Mouse (Mus musculus) embryonic facial prominence, embryonic 13.5 days (tissue): ENCODE measurements around the gene Tfrc. TPM values are rescaled to one million over a fixed set of nuclear protein-coding genes. Genes with fewer than 3 reads are reported as not detected.
A peak's percentile ranks its signal among the peaks of the same experiment; 100 is the strongest.

Experiments used
- ATAC-seq: fragments of 200-750 bp; cut with Nextera tagmentation; 2 replicates; pipeline ENCODE4 v1.8.0; 2017; ENCODE audit warnings: low read depth; ENCODE audit not compliant: insufficient number of reproducible peaks, insufficient read depth, low FRiP score, low TSS enrichment
- H3K27ac ChIP-seq: fragments of 300-500 bp; sonication (generic); 2 replicates; pipeline ENCODE4 v1.5.1; 2015; ENCODE audit warnings: moderate library complexity, mild to moderate bottlenecking, inconsistent platforms
- H3K27me3 ChIP-seq: fragments of 300-500 bp; sonication (generic); 2 replicates; pipeline ENCODE4 v1.6.1; 2015; ENCODE audit warnings: mild to moderate bottlenecking, inconsistent platforms
- H3K36me3 ChIP-seq: fragments of 300-500 bp; sonication (generic); 2 replicates; pipeline ENCODE4 v1.6.1; 2015; ENCODE audit warnings: mild to moderate bottlenecking, inconsistent platforms
- H3K4me1 ChIP-seq: fragments of 300-500 bp; sonication (generic); 2 replicates; pipeline ENCODE4 v1.6.1; 2015; ENCODE audit warnings: inconsistent platforms
- H3K4me2 ChIP-seq: fragments of 300-500 bp; sonication (generic); 2 replicates; pipeline ENCODE4 v1.6.1; 2015; ENCODE audit warnings: moderate library complexity, mild to moderate bottlenecking, inconsistent platforms
- H3K4me3 ChIP-seq: fragments of 300-500 bp; sonication (generic); 2 replicates; pipeline ENCODE4 v1.5.1; 2015; ENCODE audit warnings: mild to moderate bottlenecking, inconsistent platforms
- H3K9ac ChIP-seq: fragments of 300-500 bp; sonication (generic); 2 replicates; pipeline ENCODE4 v1.6.1; 2015; ENCODE audit warnings: mild to moderate bottlenecking, inconsistent platforms
- H3K9me3 ChIP-seq: fragments of 300-500 bp; sonication (generic); 2 replicates; pipeline ENCODE4 v1.6.1; 2016; ENCODE audit warnings: inconsistent platforms
- WGBS: fragments of 180-500 bp; shearing (Covaris S2); methylation state at CpG from one replicate; pipeline ENCODE4 v1.1.7; 2015; ENCODE audit warnings: mixed read lengths; 5-methylcytosine and 5-hydroxymethylcytosine counted together
- polyA plus RNA-seq: library from polyadenylated mRNA; unstranded; fragments of >200 nt; fragmentation: Nextera tagmentation; extraction: Ambion mirVana; gene quantifications from 2 replicates; pipeline ENCODE4 v1.2.1, GENCODE M21; 2015

The Tfrc gene
- polyA plus RNA-seq, 1 experiment from 2014 or later = 20.8 TPM

DNA sequence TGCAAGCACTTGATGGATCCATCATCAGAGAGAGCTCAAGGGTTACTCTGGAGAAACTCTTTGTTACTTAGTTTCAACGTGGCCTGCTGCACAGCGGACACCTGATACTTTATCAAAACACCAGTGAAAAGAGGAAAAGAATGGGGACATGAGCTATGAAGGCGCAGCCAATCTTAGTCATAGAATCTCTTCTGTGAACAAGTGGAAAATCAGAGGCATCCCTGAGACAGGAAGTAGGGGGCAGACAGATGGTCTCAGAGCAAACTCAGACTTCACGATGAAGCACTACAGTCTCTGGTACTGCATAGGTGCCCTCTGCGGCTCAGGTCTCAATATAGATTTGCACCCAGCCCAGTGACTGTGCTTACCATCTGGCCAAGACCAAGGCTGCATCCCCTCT is 14.0 kb upstream of the Tfrc start:
- H3K27me3 ChIP-seq = no peaks in the 10 kb centered on the region
- 59% methylated on average over 5 of the region's 5 CpGs for WGBS
- H3K4me1 ChIP-seq = peaks cover 3% of the 10 kb centered on the region; the same call in 1 of the 2 replicates

DNA sequence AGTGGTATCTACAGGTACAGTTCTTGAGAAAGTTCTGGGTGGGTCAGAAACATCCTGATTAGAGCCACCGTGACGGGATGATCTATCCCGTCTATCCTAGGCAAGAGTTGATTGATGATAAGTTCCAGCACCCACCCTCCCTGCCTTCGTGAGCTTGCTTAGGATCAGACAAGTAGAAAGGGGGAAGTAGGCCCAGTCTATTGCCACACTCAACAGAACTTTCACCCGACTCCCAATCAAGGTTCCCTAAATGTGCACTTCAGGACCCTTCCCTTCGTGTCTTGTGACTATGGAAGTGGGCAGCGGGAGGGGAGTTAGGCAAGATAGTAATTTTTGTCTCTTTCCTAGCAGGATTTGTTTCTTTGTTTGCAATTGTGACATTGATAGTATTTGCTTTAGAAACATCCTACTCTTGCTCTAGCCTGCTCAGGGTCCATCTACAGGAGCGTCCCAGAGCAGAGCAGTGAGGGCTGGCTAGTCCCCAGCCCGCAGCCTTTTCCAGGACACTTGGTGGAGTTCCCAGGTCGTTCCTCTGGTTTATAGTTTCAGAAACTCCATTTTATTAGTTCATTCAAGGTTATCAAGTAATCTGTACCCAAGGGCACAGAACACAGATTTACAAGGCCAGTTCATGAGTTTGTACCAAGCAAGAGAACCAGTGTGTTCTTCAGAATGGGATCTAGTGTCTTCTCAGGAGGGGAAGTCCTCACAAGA is 13.4 kb upstream of the Tfrc start:
- H3K4me1 ChIP-seq = peaks cover 3% of the 10 kb centered on the region; the same call in 1 of the 2 replicates
- no peak overlapping the region for H3K4me3 ChIP-seq
- WGBS = 86% methylated on average over 10 of the region's 10 CpGs
- H3K36me3 ChIP-seq = no peaks in the 10 kb centered on the region
- H3K9me3 ChIP-seq = no peaks in the 10 kb centered on the region
- ATAC-seq = no peak
- H3K27me3 ChIP-seq = no peaks in the 10 kb centered on the region
- H3K27ac ChIP-seq = no peak overlapping the region
- no peak overlapping the region for H3K4me2 ChIP-seq
- no peak overlapping the region for H3K9ac ChIP-seq

More for the DNA sequence above, 14.0 kb upstream of the Tfrc start:
- Histone ChIP-seq H3K4me3 (no peak overlapping the region), H3K36me3 (no peaks in the 10 kb centered on the region), H3K9ac (no peak overlapping the region), H3K9me3 (no peaks in the 10 kb centered on the region), H3K27ac (no peak overlapping the region), H3K4me2 (no peak overlapping the region)
- no peak for ATAC-seq

GRCm38 (mm10) chr16:32597909-32598381 is 10.8 kb upstream of the Tfrc start:
- WGBS = 41% methylated on average over 4 of the region's 4 CpGs
- Histone ChIP-seq H3K27ac (no peak overlapping the region), H3K4me3 (no peak overlapping the region), H3K4me2 (no peak overlapping the region), H3K9me3 (no peaks in the 10 kb centered on the region), H3K4me1 (peaks cover 3% of the 10 kb centered on the region; the same call in 1 of the 2 replicates), H3K27me3 (no peaks in the 10 kb centered on the region), H3K36me3 (no peaks in the 10 kb centered on the region), H3K9ac (no peak overlapping the region)
- no peak for ATAC-seq

DNA sequence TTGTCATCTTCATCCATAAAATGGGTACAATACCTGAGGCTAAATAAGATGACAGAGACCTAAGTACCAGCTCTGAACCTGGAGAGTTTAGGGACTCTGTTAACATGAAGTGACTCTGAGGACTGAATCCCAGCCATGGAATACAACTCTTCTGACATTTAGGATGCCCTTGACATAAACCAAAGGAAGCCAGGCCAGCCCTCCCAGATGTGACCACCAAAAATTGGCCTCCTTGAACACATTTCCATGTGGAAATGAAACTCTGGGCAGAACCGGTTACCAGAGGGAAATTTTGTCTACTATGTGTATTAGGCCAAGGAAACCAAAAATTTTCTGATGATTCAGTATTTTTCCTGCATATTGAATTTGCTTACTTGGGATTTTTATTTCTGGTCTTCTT is 9.6 kb upstream of the Tfrc start:
- H3K27me3 ChIP-seq = no peaks in the 10 kb centered on the region
- H3K36me3 ChIP-seq = no peaks in the 10 kb centered on the region
- H3K4me3 ChIP-seq = no peak overlapping the region
- H3K4me1 ChIP-seq = peaks cover 3% of the 10 kb centered on the region; the same call in 1 of the 2 replicates
- WGBS = 83% methylated on average over 1 of the region's 1 CpGs
- H3K9ac ChIP-seq = no peak overlapping the region
- H3K4me2 ChIP-seq = no peak overlapping the region
- H3K9me3 ChIP-seq = no peaks in the 10 kb centered on the region
- H3K27ac ChIP-seq = no peak overlapping the region
- no peak for ATAC-seq

DNA sequence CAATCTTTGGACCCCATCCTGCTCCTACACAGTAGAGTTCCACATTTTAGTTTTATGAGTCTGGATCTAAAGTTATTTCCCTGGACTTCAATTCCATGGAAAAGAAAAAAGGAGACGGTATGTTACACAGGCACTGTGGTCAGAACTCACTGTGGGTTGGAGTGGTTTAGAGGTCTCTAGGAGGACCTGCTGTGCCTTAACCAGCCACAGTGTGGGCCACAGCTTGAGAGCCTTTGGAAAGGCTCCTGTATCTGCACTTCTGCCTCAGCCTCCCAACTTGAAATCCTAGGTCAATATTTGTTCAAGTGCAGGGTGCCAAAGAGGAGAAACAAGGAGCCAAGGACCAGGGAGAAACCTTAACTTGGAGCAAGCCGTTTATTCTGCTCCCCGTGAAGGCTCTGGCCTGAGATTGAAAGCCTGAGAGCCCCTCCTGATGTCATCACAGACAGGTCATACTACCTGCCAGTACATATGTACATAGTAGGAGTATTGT is 6.5 kb upstream of the Tfrc start:
- Histone ChIP-seq H3K4me3 (no peak overlapping the region), H3K27me3 (no peaks in the 10 kb centered on the region), H3K9ac (no peak overlapping the region), H3K36me3 (no peaks in the 10 kb centered on the region), H3K27ac (no peak overlapping the region), H3K4me1 (peaks cover 3% of the 10 kb centered on the region; the same call in 1 of the 2 replicates), H3K4me2 (no peak overlapping the region), H3K9me3 (no peaks in the 10 kb centered on the region)
- WGBS = 73% methylated on average over 3 of the region's 3 CpGs
- no peak for ATAC-seq

DNA sequence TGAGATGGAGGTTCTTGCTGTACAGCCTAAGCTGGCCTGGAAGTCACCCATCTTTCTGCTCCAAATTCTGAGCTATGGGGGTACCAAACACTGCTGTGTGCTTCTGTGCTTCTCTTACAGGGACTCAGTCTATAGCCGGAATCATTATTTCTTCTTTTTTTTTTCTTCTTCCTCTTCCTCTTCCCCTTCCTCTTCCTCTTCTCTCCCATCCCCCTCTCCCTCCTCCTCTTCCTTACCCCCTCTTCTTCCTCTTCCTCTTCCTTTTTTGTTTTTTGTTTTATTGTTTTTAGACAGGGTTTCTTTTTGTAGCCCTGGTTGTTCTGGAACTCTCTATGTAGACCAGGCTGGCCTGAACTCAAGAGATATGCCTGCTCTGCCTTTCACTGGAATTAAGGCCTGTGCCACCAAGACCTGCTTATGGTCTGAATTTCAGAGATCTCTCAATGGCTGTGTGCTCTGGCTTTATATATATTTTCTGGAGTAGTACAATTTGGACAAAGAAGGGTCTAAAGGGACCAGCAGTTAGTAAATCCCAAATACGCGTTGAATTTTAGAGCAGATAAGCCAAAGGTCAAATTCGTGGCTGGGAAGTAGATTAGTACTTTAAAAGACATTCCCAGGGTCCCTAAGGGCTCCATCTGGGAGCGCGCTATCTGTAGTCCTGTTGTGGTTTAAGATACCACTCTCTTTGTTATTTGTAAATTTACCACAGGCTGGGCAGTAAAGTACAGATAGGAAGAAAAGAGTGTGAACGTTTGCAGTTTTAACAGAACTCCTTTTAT is 967 bp upstream of the Tfrc start:
- Histone ChIP-seq H3K27ac (no peak overlapping the region), H3K4me3 (0 out of 2 replicates have a peak overlapping the region, but pooled peaks have one; percentile 78)

GRCm38 (mm10) chr16:32608344-32608711 is 392 bp upstream of the Tfrc start:
- Histone ChIP-seq H3K4me2 (peak overlapping the region; percentile 89), H3K27me3 (no peaks in the 10 kb centered on the region), H3K9ac (0 out of 2 replicates have a peak overlapping the region, but pooled peaks have one; percentile 79), H3K27ac (peak overlapping the region; percentile 88), H3K36me3 (no peaks in the 10 kb centered on the region), H3K9me3 (no peaks in the 10 kb centered on the region), H3K4me3 (peak overlapping the region; percentile 78), H3K4me1 (no peaks in the 10 kb centered on the region)
- 11% methylated on average over 8 of the region's 8 CpGs for WGBS
- no peak for ATAC-seq

More for the DNA sequence above, 967 bp upstream of the Tfrc start:
- H3K36me3 ChIP-seq = no peaks in the 10 kb centered on the region
- ATAC-seq = no peak
- no peaks in the 10 kb centered on the region for H3K27me3 ChIP-seq
- H3K9ac ChIP-seq = no peak overlapping the region
- no peaks in the 10 kb centered on the region for H3K4me1 ChIP-seq
- no peaks in the 10 kb centered on the region for H3K9me3 ChIP-seq
- H3K4me2 ChIP-seq = peak overlapping the region; percentile 89
- WGBS = 65% methylated on average over 7 of the region's 7 CpGs

DNA sequence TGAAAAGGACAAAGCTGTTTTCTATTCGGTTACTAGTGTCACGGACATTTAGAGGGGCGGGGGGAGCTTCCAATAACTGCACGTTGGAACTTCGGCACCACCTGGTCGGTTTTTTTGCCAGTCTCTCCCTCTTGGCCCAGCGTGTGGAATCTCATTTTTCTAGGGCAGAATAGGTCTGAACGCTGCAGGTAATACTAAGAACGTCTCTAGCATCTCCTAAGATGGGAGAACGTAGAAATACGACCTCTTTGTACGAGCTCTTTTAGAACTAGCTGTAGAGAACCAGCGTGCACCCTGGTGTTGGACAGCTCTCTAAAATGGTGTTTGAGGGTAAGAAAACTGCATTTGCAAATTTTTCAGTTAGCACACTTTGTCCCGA is 670 bp downstream of the Tfrc start:
- WGBS = under 1% methylated on average over 14 of the region's 14 CpGs
- Histone ChIP-seq H3K9me3 (no peaks in the 10 kb centered on the region), H3K4me1 (no peaks in the 10 kb centered on the region), H3K36me3 (no peaks in the 10 kb centered on the region), H3K4me2 (peak overlapping the region; percentile 89), H3K27me3 (no peaks in the 10 kb centered on the region), H3K4me3 (peak overlapping the region; percentile 78), H3K9ac (peak overlapping the region; percentile 79), H3K27ac (peak overlapping the region; percentile 88)
- ATAC-seq = no peak; the same call in 1 of the 2 replicates

DNA sequence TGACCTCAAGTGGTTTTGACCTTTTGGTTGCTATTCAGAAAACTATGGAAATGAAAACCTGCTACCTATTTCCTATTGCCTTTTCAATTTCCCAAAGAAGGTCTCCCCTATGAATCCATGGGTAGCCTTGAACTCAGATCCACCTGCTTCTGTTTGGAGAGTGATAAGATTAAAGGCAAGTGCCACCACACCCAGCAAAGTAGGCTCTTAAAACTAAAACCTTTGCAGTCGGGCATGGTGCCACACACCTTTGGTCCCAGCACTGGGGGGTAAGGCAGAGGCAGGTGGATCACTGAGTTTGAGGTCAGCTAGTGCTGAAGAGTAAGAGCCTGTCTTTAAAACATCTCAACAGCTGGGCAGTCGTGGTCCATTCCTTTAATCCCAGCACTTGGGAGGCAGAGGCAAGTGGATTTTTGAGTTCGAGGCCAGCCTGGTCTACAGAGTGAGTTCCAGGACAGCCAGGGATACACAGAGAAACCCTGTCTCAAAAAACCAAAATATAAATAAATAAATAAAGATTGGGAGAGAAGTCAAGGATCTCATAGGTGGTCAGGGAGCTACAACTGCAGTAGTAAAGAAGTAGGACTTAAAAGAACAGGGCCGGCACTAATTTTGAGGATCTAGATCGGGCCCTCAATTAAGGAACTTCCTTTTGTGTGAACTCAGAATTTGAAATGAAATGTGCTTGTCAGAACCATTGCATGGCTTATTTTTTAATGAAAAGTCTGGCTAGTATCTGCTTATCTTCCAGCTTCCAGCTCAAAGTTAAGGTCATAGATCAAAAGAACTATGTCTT is 1.9 kb downstream of the Tfrc start:
- H3K4me2 ChIP-seq = peak overlapping the region; percentile 89; the same call in 1 of the 2 replicates
- WGBS = 78% methylated on average over 5 of the region's 5 CpGs
- no peaks in the 10 kb centered on the region for H3K9me3 ChIP-seq
- H3K36me3 ChIP-seq = peaks cover 8% of the 10 kb centered on the region
- H3K4me1 ChIP-seq = no peaks in the 10 kb centered on the region
- H3K9ac ChIP-seq = no peak overlapping the region
- no peak overlapping the region for H3K4me3 ChIP-seq
- H3K27me3 ChIP-seq = no peaks in the 10 kb centered on the region
- no peak overlapping the region for H3K27ac ChIP-seq
- no peak for ATAC-seq

DNA sequence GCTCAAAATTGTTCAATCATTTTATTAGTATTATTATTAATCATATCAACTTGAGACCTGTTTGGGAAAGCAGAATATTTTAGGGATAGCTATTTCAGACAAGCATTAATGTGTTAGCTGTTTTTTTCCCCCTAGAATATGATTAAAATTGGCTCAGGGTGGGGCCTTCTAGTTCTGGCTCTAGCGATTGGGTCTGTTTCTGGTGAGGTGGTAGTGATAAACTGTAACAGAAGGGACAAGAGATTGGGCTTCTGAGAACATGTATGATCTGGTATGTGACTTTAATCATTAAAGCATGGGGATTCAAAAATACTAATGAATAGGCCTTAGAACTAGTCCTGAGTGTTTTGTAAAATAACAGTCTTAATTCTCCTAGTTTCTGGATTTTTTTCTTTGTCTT is 3.3 kb downstream of the Tfrc start:
- Histone ChIP-seq H3K9me3 (no peaks in the 10 kb centered on the region), H3K36me3 (peaks cover 15% of the 10 kb centered on the region), H3K4me2 (no peak overlapping the region), H3K9ac (no peak overlapping the region), H3K27me3 (no peaks in the 10 kb centered on the region), H3K4me3 (no peak overlapping the region), H3K27ac (no peak overlapping the region), H3K4me1 (no peaks in the 10 kb centered on the region)
- whole genome bisulfite sequencing = 77% methylated on average over 1 of the region's 1 CpGs
- no peak for ATAC-seq

DNA sequence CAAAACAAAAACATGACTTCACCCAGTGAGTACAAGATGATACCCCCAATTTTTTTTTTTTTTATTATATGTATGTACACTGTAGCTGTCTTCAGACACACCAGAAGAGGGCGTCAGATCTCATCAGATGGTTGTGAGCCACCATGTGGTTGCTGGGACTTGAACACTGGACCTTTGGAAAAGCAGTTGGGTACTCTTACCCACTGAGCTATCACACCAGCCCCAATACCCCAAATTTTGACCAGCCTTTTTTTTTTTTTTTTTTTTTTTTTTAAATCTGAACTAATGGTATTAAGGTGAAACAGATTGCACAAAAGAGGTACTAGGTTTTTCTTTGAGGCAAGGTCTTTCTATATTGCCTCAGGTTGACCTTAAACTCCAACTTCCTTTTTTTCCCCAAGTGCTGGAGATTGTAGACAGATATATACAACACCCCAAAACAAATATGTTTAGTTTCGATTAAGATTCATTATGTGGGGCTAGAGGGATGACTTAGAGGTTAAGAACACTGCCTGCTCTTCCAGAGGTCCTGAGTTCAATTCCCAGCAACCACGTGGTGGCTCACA is 4.6 kb downstream of the Tfrc start:
- WGBS = 84% methylated on average over 3 of the region's 3 CpGs
- Histone ChIP-seq H3K4me3 (no peak overlapping the region), H3K27ac (no peak overlapping the region), H3K9ac (no peak overlapping the region), H3K36me3 (peaks cover 23% of the 10 kb centered on the region), H3K27me3 (no peaks in the 10 kb centered on the region), H3K4me2 (no peak overlapping the region), H3K9me3 (no peaks in the 10 kb centered on the region), H3K4me1 (no peaks in the 10 kb centered on the region)
- no peak for ATAC-seq
